Mouse (Mus musculus): ENCODE results near the gene Ppm1l. TPM values are rescaled to one million over a fixed set of nuclear protein-coding genes. Genes with fewer than 3 reads are reported as not detected.

Gene Ppm1l
- polyA plus RNA-seq, 1 experiment from 2014 or later, result 6.0 TPM

- H3K4me1 ChIP-seq (replicated peaks; ENCODE audit: control insufficient read depth, insufficient read depth), result no peaks in the 10 kb centered on the region
- ATAC-seq (ENCODE audit: low FRiP score, low TSS enrichment) (no peak), DNase-seq (ENCODE audit: low spot score) (no peak)
- H3K9me3 ChIP-seq (ENCODE audit: control insufficient read depth, low read length), result no peaks in the 10 kb centered on the region
- no peaks in the 10 kb centered on the region for H3K27me3 ChIP-seq (ENCODE audit: control insufficient read depth, insufficient read depth, low read length)
- H3K9ac ChIP-seq (ENCODE audit: low read length), result no peak overlapping the region
- 95% methylated on average over 8 of the region's 8 CpGs for WGBS
- H3K36me3 ChIP-seq (ENCODE audit: control insufficient read depth, insufficient read depth, low read length), result no peaks in the 10 kb centered on the region
- H3K4me2 ChIP-seq (replicated peaks; ENCODE audit: low read depth), result no peak overlapping the region
- H3K4me3 ChIP-seq (ENCODE audit: low read depth, low read length), result no peak overlapping the region
- no peak overlapping the region for H3K27ac ChIP-seq (replicated peaks)
- TF ChIP-seq CTCF (IDR thresholded peaks at IDR 0.05; ENCODE audit: low read depth) (no peak), EP300 (optimal IDR thresholded peaks at IDR 0.05) (no peak)
Measured at GRCm38 (mm10) chr3:69358620-69358964, 41.9 kb downstream of the Ppm1l start.

- Histone ChIP-seq H3K36me3 (ENCODE audit: control insufficient read depth, insufficient read depth, low read length) (no peaks in the 10 kb centered on the region), H3K4me1 (replicated peaks; ENCODE audit: control insufficient read depth, insufficient read depth) (no peaks in the 10 kb centered on the region), H3K4me2 (replicated peaks; ENCODE audit: low read depth) (no peak overlapping the region), H3K9ac (ENCODE audit: low read length) (no peak overlapping the region), H3K4me3 (ENCODE audit: low read depth, low read length) (no peak overlapping the region), H3K27ac (replicated peaks) (no peak overlapping the region), H3K27me3 (ENCODE audit: control insufficient read depth, insufficient read depth, low read length) (no peaks in the 10 kb centered on the region), H3K9me3 (ENCODE audit: control insufficient read depth, low read length) (no peaks in the 10 kb centered on the region)
- WGBS, result 60% methylated on average over 4 of the region's 4 CpGs
- TF ChIP-seq EP300 (optimal IDR thresholded peaks at IDR 0.05) (no peak), CTCF (IDR thresholded peaks at IDR 0.05; ENCODE audit: low read depth) (no peak)
- no peak for DNase-seq (ENCODE audit: low spot score)
- ATAC-seq (ENCODE audit: low FRiP score, low TSS enrichment), result 0 out of 2 replicates have a peak, but pooled peaks have one; percentile 26
Measured at GRCm38 (mm10) chr3:69360263-69360895, 43.7 kb downstream of the Ppm1l start.

- DNase-seq (ENCODE audit: low spot score) (no peak), ATAC-seq (ENCODE audit: low FRiP score, low TSS enrichment) (no peak)
- Histone ChIP-seq H3K36me3 (ENCODE audit: control insufficient read depth, insufficient read depth, low read length) (no peaks in the 10 kb centered on the region), H3K9ac (ENCODE audit: low read length) (no peak overlapping the region), H3K9me3 (ENCODE audit: control insufficient read depth, low read length) (no peaks in the 10 kb centered on the region), H3K27me3 (ENCODE audit: control insufficient read depth, insufficient read depth, low read length) (no peaks in the 10 kb centered on the region), H3K4me1 (replicated peaks; ENCODE audit: control insufficient read depth, insufficient read depth) (no peaks in the 10 kb centered on the region), H3K4me2 (replicated peaks; ENCODE audit: low read depth) (no peak overlapping the region), H3K4me3 (ENCODE audit: low read depth, low read length) (no peak overlapping the region), H3K27ac (replicated peaks) (no peak overlapping the region)
- WGBS, result 85% methylated on average over 13 of the region's 13 CpGs
- TF ChIP-seq EP300 (optimal IDR thresholded peaks at IDR 0.05), result no peak
- no peak for TF ChIP-seq CTCF (IDR thresholded peaks at IDR 0.05; ENCODE audit: low read depth)
Measured at GRCm38 (mm10) chr3:69361487-69362349, 45.1 kb downstream of the Ppm1l start.

GRCm38 (mm10) chr3:69362350-69362790, 45.7 kb downstream of the Ppm1l start:
- H3K9ac ChIP-seq (ENCODE audit: low read length), result no peak overlapping the region
- no peak overlapping the region for H3K4me3 ChIP-seq (ENCODE audit: low read depth, low read length)
- DNase-seq (ENCODE audit: low spot score) (no peak), ATAC-seq (ENCODE audit: low FRiP score, low TSS enrichment) (no peak)
- H3K4me2 ChIP-seq (replicated peaks; ENCODE audit: low read depth), result no peak overlapping the region
- WGBS, result 74% methylated on average over 5 of the region's 5 CpGs
- no peak overlapping the region for H3K27ac ChIP-seq (replicated peaks)
- H3K9me3 ChIP-seq (ENCODE audit: control insufficient read depth, low read length), result no peaks in the 10 kb centered on the region
- H3K4me1 ChIP-seq (replicated peaks; ENCODE audit: control insufficient read depth, insufficient read depth), result no peaks in the 10 kb centered on the region
- no peaks in the 10 kb centered on the region for H3K27me3 ChIP-seq (ENCODE audit: control insufficient read depth, insufficient read depth, low read length)
- TF ChIP-seq CTCF (IDR thresholded peaks at IDR 0.05; ENCODE audit: low read depth) (no peak), EP300 (optimal IDR thresholded peaks at IDR 0.05) (no peak)
- H3K36me3 ChIP-seq (ENCODE audit: control insufficient read depth, insufficient read depth, low read length), result no peaks in the 10 kb centered on the region

- Histone ChIP-seq H3K27me3 (ENCODE audit: control insufficient read depth, insufficient read depth, low read length) (no peaks in the 10 kb centered on the region), H3K9ac (ENCODE audit: low read length) (no peak overlapping the region), H3K4me2 (replicated peaks; ENCODE audit: low read depth) (no peak overlapping the region), H3K4me1 (replicated peaks; ENCODE audit: control insufficient read depth, insufficient read depth) (no peaks in the 10 kb centered on the region), H3K4me3 (ENCODE audit: low read depth, low read length) (no peak overlapping the region), H3K36me3 (ENCODE audit: control insufficient read depth, insufficient read depth, low read length) (no peaks in the 10 kb centered on the region), H3K27ac (replicated peaks) (no peak overlapping the region), H3K9me3 (ENCODE audit: control insufficient read depth, low read length) (no peaks in the 10 kb centered on the region)
- ATAC-seq (ENCODE audit: low FRiP score, low TSS enrichment) (no peak), DNase-seq (ENCODE audit: low spot score) (no peak)
- WGBS, result 66% methylated on average over 4 of the region's 4 CpGs
- TF ChIP-seq EP300 (optimal IDR thresholded peaks at IDR 0.05), result no peak
- no peak for TF ChIP-seq CTCF (IDR thresholded peaks at IDR 0.05; ENCODE audit: low read depth)
Measured at GRCm38 (mm10) chr3:69362906-69363305, 46.2 kb downstream of the Ppm1l start.

GRCm38 (mm10) chr3:69364151-69364550, 47.5 kb downstream of the Ppm1l start:
- H3K9ac ChIP-seq (ENCODE audit: low read length), result no peak overlapping the region
- WGBS, result 79% methylated on average over 6 of the region's 6 CpGs
- H3K4me1 ChIP-seq (replicated peaks; ENCODE audit: control insufficient read depth, insufficient read depth), result no peaks in the 10 kb centered on the region
- no peaks in the 10 kb centered on the region for H3K36me3 ChIP-seq (ENCODE audit: control insufficient read depth, insufficient read depth, low read length)
- H3K4me3 ChIP-seq (ENCODE audit: low read depth, low read length), result no peak overlapping the region
- no peak for TF ChIP-seq CTCF (IDR thresholded peaks at IDR 0.05; ENCODE audit: low read depth)
- TF ChIP-seq EP300 (optimal IDR thresholded peaks at IDR 0.05), result no peak
- ATAC-seq (ENCODE audit: low FRiP score, low TSS enrichment) (no peak), DNase-seq (ENCODE audit: low spot score) (no peak)
- H3K27ac ChIP-seq (replicated peaks), result no peak overlapping the region
- no peak overlapping the region for H3K4me2 ChIP-seq (replicated peaks; ENCODE audit: low read depth)
- H3K9me3 ChIP-seq (ENCODE audit: control insufficient read depth, low read length), result no peaks in the 10 kb centered on the region
- no peaks in the 10 kb centered on the region for H3K27me3 ChIP-seq (ENCODE audit: control insufficient read depth, insufficient read depth, low read length)

All from stomach, postnatal 0 days (tissue).